Mouse (Mus musculus) embryonic facial prominence, embryonic 12.5 days (tissue): ENCODE data around the gene Gm37240. TPM values are rescaled to one million over a fixed set of nuclear protein-coding genes. Genes with fewer than 3 reads are reported as not detected.

Experiments used
- ATAC-seq: fragments of 200-750 bp; cut with Nextera tagmentation; 2 replicates; pipeline ENCODE4 v1.8.0; 2017; ENCODE audit not compliant: insufficient number of reproducible peaks, insufficient read depth, low FRiP score, low TSS enrichment
- H3K27ac ChIP-seq: fragments of 300-500 bp; sonication (generic); 2 replicates; pipeline ENCODE4 v1.5.1; 2016; ENCODE audit warnings: mild to moderate bottlenecking
- H3K27me3 ChIP-seq: fragments of 300-500 bp; sonication (generic); 2 replicates; pipeline ENCODE4 v1.6.1; 2016; ENCODE audit warnings: mild to moderate bottlenecking, moderate library complexity
- H3K36me3 ChIP-seq: fragments of 300-500 bp; sonication (generic); 2 replicates; pipeline ENCODE4 v1.6.1; 2016; ENCODE audit warnings: mild to moderate bottlenecking
- H3K4me1 ChIP-seq: fragments of 300-500 bp; sonication (generic); 2 replicates; pipeline ENCODE4 v1.6.1; 2016
- H3K4me2 ChIP-seq: fragments of 300-500 bp; sonication (generic); replicated peaks from 2 replicates; pipeline ENCODE4 v1.6.1; 2016; ENCODE audit warnings: mild to moderate bottlenecking, moderate library complexity
- H3K4me3 ChIP-seq: fragments of 300-500 bp; sonication (generic); 2 replicates; pipeline ENCODE4 v1.5.1; 2016; ENCODE audit warnings: mild to moderate bottlenecking
- H3K9ac ChIP-seq: fragments of 300-500 bp; sonication (generic); 2 replicates; pipeline ENCODE4 v1.6.1; 2016; ENCODE audit warnings: mild to moderate bottlenecking, moderate library complexity
- H3K9me3 ChIP-seq: fragments of 300-500 bp; sonication (generic); 2 replicates; pipeline ENCODE4 v1.6.1; 2016; ENCODE audit warnings: mild to moderate bottlenecking, moderate library complexity
- WGBS: fragments of 180-500 bp; shearing (Covaris S2); methylation state at CpG from one replicate; pipeline ENCODE4 v1.1.7; 2016; 5-methylcytosine and 5-hydroxymethylcytosine counted together
- polyA plus RNA-seq: library from polyadenylated mRNA; unstranded; fragments of >200 nt; fragmentation: Nextera tagmentation; extraction: Ambion mirVana; gene quantifications from 2 replicates; pipeline ENCODE4 v1.2.1, GENCODE M21; 2016

The Gm37240 gene
- polyA plus RNA-seq, 1 experiment from 2014 or later, result 4.0 TPM

DNA sequence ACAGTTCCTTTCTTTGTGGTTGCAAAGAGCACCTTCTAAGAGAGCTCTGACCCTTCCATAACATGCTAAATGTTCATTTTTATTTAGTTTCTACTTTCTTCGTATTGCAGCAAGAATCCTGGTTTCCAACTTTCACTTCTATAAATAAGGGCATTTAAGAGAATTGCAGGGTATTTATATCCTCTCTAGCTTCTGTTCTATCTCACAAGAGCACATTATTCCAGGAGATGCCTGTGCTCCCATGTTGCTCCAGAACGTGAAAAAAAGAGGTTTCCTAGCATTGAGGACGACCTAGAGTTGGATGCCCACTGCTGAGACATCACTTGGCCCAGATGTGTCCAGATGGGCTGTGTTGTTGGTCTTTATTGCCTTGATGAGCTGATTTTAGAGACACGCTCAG is 742.2 kb downstream of the Gm37240 start:
- Histone ChIP-seq H3K9ac (no peak overlapping the region), H3K9me3 (no peaks in the 10 kb centered on the region), H3K27me3 (no peaks in the 10 kb centered on the region), H3K36me3 (no peaks in the 10 kb centered on the region), H3K4me3 (no peak overlapping the region), H3K27ac (no peak overlapping the region), H3K4me2 (no peak overlapping the region), H3K4me1 (no peaks in the 10 kb centered on the region)
- 84% methylated on average over 4 of the region's 4 CpGs for WGBS
- ATAC-seq, result no peak

DNA sequence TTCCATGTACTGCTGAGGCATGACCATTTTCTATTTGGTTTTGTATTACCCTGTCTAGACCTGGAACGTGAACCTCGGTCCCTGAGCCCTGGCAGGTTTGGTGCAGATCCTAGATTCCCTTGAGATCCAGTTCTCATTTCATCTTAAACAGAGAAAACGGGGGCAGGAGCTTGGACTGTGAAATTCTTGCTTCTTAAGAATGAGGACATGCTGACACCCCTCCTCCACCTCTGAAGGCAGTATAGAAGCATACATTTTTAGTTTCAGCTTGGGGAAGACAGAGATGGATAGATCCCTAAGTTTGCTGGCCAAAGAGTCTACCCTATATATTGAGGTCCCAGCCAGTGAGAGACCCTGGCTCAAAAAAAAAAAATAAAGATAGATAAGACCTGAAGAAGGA is 742.9 kb downstream of the Gm37240 start:
- H3K27me3 ChIP-seq, result no peaks in the 10 kb centered on the region
- no peaks in the 10 kb centered on the region for H3K9me3 ChIP-seq
- WGBS, result 79% methylated on average over 3 of the region's 3 CpGs
- H3K4me2 ChIP-seq, result no peak overlapping the region
- no peak overlapping the region for H3K27ac ChIP-seq
- no peak overlapping the region for H3K4me3 ChIP-seq
- H3K4me1 ChIP-seq, result no peaks in the 10 kb centered on the region
- no peaks in the 10 kb centered on the region for H3K36me3 ChIP-seq
- no peak for ATAC-seq
- no peak overlapping the region for H3K9ac ChIP-seq

DNA sequence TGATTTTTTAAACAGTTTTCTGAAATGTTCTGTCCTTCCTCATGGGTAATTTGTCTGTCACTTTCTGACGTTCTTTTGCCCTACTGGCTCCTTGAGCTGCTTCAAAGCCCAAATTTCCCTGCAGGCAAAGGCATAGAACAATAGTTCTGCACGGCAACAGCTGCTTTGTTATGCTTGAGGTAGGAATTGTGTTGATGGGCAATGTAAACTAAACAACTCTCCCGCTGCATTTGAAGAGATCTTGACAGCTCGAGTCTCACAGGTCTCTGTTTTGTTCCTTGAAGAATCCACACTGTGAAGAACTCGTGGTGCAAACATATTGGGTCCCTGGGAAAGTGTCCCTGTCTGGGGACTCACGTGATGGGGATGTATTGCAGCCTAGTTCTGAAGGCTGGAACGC is 746.8 kb downstream of the Gm37240 start:
- Histone ChIP-seq H3K9me3 (no peaks in the 10 kb centered on the region), H3K27me3 (no peaks in the 10 kb centered on the region), H3K4me2 (no peak overlapping the region), H3K4me3 (no peak overlapping the region), H3K4me1 (no peaks in the 10 kb centered on the region), H3K27ac (no peak overlapping the region), H3K9ac (no peak overlapping the region), H3K36me3 (no peaks in the 10 kb centered on the region)
- no peak for ATAC-seq
- 40% methylated on average over 7 of the region's 7 CpGs for WGBS

DNA sequence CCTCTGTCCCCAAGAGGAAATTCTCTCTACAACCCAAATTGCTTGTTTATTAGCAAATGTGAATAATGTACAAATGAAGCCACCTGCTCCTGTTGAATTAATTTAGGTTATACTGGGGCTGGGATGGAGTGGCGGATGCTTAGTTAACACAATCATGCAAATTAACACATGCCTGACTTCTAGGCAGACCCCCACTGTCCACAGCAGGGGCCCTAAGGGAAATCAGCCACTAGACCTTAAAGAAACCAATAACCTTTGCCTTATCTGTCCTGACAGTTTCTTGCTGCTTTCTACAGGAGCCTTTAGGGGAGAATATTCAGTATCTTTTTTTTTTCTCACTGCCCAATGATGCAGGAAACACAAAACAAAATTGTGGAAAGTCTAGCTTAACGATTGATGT is 748.9 kb downstream of the Gm37240 start:
- Histone ChIP-seq H3K9me3 (no peaks in the 10 kb centered on the region), H3K4me3 (no peak overlapping the region), H3K4me1 (no peaks in the 10 kb centered on the region), H3K4me2 (no peak overlapping the region), H3K27ac (no peak overlapping the region), H3K27me3 (no peaks in the 10 kb centered on the region), H3K36me3 (no peaks in the 10 kb centered on the region), H3K9ac (no peak overlapping the region)
- WGBS, result 65% methylated on average over 2 of the region's 2 CpGs
- no peak for ATAC-seq

DNA sequence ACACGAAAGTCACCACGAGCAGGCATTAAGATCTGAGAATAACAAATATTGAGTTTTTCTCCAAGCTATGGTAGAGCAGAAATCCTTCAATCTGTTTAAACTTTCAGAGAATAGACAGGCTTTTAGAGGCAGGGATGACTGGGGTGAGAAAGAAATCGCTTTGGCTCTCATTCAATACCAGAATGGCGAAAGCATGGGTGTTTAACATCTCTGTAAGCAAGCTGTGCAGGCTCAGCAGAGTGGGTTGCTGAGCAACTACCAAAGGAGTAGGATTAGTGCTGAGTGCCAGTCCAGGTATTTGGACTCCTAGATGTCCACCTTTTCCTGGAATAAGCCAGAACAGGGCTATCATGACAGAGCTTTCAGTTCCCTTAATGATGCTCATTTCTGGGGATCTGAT is 753.8 kb downstream of the Gm37240 start:
- H3K27ac ChIP-seq, result no peak overlapping the region
- H3K27me3 ChIP-seq, result no peaks in the 10 kb centered on the region
- 75% methylated on average over 4 of the region's 4 CpGs for WGBS
- H3K4me2 ChIP-seq, result no peak overlapping the region
- H3K4me1 ChIP-seq, result no peaks in the 10 kb centered on the region
- no peaks in the 10 kb centered on the region for H3K36me3 ChIP-seq
- no peak for ATAC-seq
- H3K9ac ChIP-seq, result no peak overlapping the region
- H3K4me3 ChIP-seq, result no peak overlapping the region
- H3K9me3 ChIP-seq, result no peaks in the 10 kb centered on the region

DNA sequence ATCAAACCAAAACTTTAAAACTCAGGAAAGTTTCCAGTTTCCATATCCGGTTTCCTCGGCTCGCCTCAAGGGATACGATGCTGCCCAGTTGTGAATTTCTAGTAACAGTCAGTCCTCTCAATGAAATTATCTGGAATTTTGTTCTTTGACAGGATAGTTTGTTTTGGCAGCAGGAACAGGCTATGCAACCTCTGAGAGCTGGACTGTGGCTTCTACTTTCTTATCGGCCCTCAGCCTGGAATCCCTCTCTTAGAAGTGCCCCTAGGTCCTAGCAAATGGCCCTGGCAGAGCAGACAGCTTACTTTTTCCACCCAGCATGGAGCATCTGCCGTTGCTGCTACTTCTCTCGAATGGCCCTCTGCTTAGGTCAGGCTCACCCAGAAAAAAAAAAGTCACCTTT is 755.4 kb downstream of the Gm37240 start:
- H3K9me3 ChIP-seq, result no peaks in the 10 kb centered on the region
- H3K4me2 ChIP-seq, result no peak overlapping the region
- ATAC-seq, result no peak
- no peak overlapping the region for H3K9ac ChIP-seq
- H3K27me3 ChIP-seq, result no peaks in the 10 kb centered on the region
- 65% methylated on average over 7 of the region's 7 CpGs for WGBS
- H3K4me1 ChIP-seq, result no peaks in the 10 kb centered on the region
- H3K27ac ChIP-seq, result no peak overlapping the region
- H3K36me3 ChIP-seq, result no peaks in the 10 kb centered on the region
- H3K4me3 ChIP-seq, result no peak overlapping the region

DNA sequence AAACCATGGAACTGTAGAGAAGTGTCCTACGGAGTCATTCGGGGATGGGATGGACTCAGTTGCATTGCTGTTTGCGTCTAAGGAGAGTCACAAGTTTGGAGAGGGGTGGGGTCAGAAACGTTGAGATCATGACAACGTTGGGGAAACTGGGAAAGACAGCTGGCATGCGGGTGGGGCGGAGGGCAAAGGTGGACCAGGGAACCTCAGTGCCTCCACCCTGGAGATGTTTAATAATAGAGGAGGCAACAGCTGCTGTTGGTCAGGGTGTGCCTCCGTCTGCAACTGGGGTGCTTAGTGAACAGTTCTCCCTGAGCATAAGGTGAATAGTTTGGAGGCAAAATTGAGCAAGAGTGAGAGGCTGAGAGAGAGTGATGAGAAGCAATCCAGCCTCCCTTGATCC is 758.8 kb downstream of the Gm37240 start:
- 81% methylated on average over 8 of the region's 8 CpGs for WGBS
- H3K36me3 ChIP-seq, result no peaks in the 10 kb centered on the region
- H3K4me3 ChIP-seq, result no peak overlapping the region
- no peak overlapping the region for H3K27ac ChIP-seq
- no peaks in the 10 kb centered on the region for H3K9me3 ChIP-seq
- no peak overlapping the region for H3K4me2 ChIP-seq
- no peaks in the 10 kb centered on the region for H3K27me3 ChIP-seq
- no peak overlapping the region for H3K9ac ChIP-seq
- H3K4me1 ChIP-seq, result no peaks in the 10 kb centered on the region
- ATAC-seq, result no peak

DNA sequence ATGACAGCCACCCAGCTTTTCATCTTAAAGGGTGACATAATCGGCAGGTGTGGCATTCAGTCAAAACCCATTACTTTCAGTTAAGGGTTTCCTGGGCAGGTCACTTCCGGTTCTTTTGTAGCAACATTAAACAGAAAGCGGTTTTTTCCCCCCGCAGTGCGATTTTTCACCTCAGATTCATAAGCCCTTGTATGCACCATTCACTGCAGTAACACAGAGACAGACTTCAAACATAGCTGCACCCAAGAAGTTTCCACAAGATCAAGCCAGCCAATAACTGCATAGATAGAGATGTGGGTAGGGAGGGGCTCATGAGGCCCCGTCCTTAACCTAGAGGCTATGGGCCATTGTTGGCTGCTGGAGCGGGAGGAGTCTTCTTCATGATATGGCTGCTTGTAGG is 760.3 kb downstream of the Gm37240 start:
- ATAC-seq, result no peak
- H3K9me3 ChIP-seq, result no peaks in the 10 kb centered on the region
- H3K27ac ChIP-seq, result no peak overlapping the region
- no peak overlapping the region for H3K4me2 ChIP-seq
- no peaks in the 10 kb centered on the region for H3K4me1 ChIP-seq
- no peaks in the 10 kb centered on the region for H3K36me3 ChIP-seq
- WGBS, result 88% methylated on average over 7 of the region's 7 CpGs
- no peak overlapping the region for H3K4me3 ChIP-seq
- H3K27me3 ChIP-seq, result no peaks in the 10 kb centered on the region
- H3K9ac ChIP-seq, result no peak overlapping the region

DNA sequence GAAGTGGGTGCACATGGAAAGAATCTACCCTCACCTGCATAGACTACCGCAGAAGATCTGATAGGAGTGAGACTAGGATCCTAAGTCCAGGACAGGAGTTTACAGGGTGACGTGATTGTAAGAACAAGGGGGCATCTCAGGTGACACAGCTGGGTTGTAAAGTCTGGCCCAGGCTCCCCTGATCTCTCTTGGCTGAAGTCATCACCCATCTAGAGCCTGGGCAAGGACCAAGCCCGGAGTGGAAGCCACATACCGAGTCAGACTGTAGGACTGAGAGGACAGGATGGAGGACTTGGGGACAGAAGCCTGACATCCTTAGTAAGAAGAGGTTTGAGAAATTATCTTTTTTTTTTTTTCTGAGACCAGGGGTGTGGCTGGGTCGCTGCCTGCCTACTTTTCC is 761.8 kb downstream of the Gm37240 start:
- H3K27me3 ChIP-seq, result no peaks in the 10 kb centered on the region
- WGBS, result 83% methylated on average over 5 of the region's 5 CpGs
- H3K4me3 ChIP-seq, result no peak overlapping the region
- H3K4me2 ChIP-seq, result no peak overlapping the region
- no peak overlapping the region for H3K27ac ChIP-seq
- H3K9ac ChIP-seq, result no peak overlapping the region
- H3K4me1 ChIP-seq, result no peaks in the 10 kb centered on the region
- no peaks in the 10 kb centered on the region for H3K9me3 ChIP-seq
- no peak for ATAC-seq
- H3K36me3 ChIP-seq, result no peaks in the 10 kb centered on the region

DNA sequence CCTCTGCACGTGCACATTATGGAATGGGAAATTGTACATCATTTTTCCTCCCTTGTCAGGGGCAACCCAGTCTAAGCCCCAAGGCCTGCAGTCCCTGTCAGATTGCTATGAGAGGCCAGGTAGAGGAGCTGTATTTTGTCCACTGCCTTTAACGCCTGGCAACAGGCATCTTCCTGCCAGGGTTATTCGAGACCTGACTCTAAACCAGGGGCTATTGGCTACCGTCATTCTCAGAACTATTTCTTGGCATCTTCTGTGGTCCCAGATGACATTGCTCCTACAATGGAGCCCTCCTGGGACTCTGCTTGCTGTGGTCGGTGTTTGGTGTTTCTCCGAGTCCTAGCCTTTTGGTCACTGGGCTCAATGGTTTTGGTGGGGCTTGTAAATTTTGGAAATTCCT is 762.4 kb downstream of the Gm37240 start:
- no peaks in the 10 kb centered on the region for H3K9me3 ChIP-seq
- no peaks in the 10 kb centered on the region for H3K27me3 ChIP-seq
- H3K27ac ChIP-seq, result no peak overlapping the region
- ATAC-seq, result no peak
- H3K4me3 ChIP-seq, result no peak overlapping the region
- no peak overlapping the region for H3K4me2 ChIP-seq
- H3K36me3 ChIP-seq, result no peaks in the 10 kb centered on the region
- no peaks in the 10 kb centered on the region for H3K4me1 ChIP-seq
- WGBS, result 79% methylated on average over 6 of the region's 6 CpGs
- H3K9ac ChIP-seq, result no peak overlapping the region

DNA sequence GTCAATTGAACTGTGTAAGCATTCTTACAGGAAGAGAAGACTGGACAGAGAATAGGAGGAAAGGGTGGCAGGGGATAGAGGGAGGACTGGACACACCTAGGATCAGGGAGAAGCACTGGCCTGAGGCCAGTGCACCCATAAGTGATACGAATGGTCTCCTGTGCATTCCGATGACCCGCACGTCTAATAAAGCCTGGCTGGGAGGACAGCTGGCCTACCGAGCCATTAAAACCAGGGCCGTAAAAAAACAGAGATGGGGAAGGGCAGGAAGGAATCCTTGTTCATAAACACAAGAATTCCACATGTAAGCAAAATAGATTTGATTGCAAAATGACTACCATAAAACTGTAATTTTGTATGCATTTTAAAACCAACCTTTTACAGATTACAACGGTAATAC is 762.9 kb downstream of the Gm37240 start:
- no peak overlapping the region for H3K9ac ChIP-seq
- no peaks in the 10 kb centered on the region for H3K4me1 ChIP-seq
- no peaks in the 10 kb centered on the region for H3K9me3 ChIP-seq
- no peak overlapping the region for H3K4me2 ChIP-seq
- no peak overlapping the region for H3K27ac ChIP-seq
- H3K27me3 ChIP-seq, result no peaks in the 10 kb centered on the region
- no peak overlapping the region for H3K4me3 ChIP-seq
- ATAC-seq, result no peak
- no peaks in the 10 kb centered on the region for H3K36me3 ChIP-seq
- 79% methylated on average over 7 of the region's 7 CpGs for WGBS

DNA sequence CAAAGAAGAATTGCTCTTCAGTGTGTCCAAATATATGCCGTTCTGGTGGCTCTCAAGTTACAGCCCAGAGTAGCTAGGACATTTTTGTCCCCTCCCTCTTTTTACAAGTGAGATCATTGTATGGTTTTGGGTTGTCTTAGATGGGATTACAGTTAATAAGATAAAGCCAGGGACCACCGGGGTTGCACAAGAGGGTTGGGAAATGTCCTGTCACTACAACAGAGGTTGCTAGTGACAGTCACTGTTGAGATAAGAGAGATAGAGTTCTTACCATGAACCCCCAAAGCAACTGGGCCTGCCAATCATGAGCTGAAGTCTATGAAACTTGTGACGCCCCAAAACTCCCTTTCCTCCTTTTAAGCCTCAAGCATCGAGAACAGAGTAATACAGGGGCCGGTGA is 769.6 kb downstream of the Gm37240 start:
- no peaks in the 10 kb centered on the region for H3K27me3 ChIP-seq
- no peak overlapping the region for H3K4me2 ChIP-seq
- H3K4me1 ChIP-seq, result no peaks in the 10 kb centered on the region
- no peak for ATAC-seq
- H3K9me3 ChIP-seq, result no peaks in the 10 kb centered on the region
- no peak overlapping the region for H3K27ac ChIP-seq
- no peak overlapping the region for H3K4me3 ChIP-seq
- no peaks in the 10 kb centered on the region for H3K36me3 ChIP-seq
- WGBS, result 78% methylated on average over 5 of the region's 5 CpGs
- H3K9ac ChIP-seq, result no peak overlapping the region

DNA sequence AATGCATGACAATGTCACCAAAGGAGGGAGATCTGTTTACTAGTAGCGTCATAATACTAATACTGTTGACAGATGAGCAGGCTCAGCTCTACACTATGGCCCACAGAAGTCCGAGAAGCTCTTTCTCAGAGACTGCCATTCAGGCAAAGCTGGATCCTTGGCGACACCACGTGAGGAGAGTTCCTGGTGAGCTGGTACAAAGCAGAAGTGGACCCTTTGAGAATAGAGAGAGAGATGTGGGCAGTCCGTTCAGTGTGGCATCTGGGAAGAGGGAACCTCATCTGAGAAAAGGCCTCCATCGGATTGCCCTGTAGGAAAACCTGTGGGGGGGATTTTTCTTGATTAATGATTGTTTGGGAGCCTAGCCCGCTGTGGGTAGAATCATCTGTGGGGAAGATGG is 770.3 kb downstream of the Gm37240 start:
- ATAC-seq, result no peak
- WGBS, result 80% methylated on average over 7 of the region's 7 CpGs
- no peak overlapping the region for H3K27ac ChIP-seq

More for the DNA sequence above, 770.3 kb downstream of the Gm37240 start:
- H3K9me3 ChIP-seq, result no peaks in the 10 kb centered on the region
- H3K4me3 ChIP-seq, result no peak overlapping the region
- H3K4me2 ChIP-seq, result no peak overlapping the region
- no peak overlapping the region for H3K9ac ChIP-seq
- no peaks in the 10 kb centered on the region for H3K27me3 ChIP-seq
- no peaks in the 10 kb centered on the region for H3K4me1 ChIP-seq
- H3K36me3 ChIP-seq, result no peaks in the 10 kb centered on the region
